Mouse (Mus musculus): ENCODE data around the gene Asap2.

Gene Asap2

DNA sequence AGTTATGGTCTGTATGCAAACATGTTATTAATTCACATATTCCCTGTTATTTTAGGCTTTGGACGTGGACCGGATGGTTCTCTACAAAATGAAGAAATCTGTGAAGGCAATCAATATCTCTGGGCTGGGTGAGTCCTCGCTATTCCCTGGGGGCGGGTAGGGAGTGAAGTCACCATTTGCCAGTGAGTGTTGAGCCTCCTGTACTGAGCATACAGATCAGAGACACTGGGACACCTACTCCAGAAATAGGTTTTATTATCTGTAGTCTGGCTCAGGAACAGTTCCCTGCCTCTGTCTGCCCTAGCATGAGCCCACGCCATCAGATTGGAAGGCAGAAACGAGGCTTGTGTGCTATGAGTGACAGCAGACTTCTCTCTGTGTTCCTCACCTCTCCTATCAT is 177.9 kb downstream of the Asap2 start:
- DNase-seq: no peak

- no peak for DNase-seq
These were observed 181.7 kb downstream of the Asap2 start for GRCm38 (mm10) chr12:21171776-21172490.

- no peak for DNase-seq
These were observed 183.7 kb downstream of the Asap2 start for GRCm38 (mm10) chr12:21173847-21174412.

DNA sequence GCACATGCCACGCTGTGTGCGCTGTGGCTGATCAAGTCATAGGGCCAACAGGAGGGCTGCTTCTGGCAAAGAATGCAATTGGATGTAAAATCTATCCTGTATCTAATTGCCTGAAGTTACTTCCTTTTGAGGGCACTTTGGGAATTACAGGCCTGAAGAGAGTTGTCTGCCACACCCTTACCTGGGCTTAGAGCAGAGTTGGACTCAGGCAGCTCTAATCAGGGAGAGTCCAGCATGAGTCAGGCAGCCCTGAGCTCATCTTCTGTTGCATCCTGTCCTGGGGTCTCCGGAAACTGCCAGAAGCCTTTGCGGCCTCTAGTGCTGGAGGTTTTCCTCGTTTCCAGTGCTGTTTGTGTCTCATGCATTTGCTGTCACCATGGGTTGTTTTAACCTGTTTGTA is 186.1 kb downstream of the Asap2 start:
- no peak for DNase-seq

- DNase-seq: no peak
These were observed 187.0 kb downstream of the Asap2 start for GRCm38 (mm10) chr12:21177123-21177698.

DNA sequence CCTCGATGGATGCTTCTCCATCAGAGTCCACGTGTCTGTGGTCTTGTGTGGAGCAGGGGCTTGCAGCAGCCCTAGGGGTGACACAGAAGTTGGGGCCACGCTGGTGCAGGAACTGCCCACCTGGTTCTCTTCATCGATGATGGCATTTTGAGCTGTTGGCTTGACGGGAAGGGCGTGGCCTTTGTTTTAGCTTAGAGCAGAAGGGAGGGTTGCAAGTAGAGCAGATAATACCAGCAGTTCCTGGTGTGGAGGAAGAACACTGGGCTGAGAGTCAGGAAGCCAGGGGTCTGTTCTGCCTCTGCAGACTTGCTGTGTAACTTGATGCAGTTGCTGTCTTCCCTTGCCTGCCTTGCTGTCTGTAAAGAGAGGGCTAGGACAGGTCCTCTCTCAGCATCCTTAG is 189.8 kb downstream of the Asap2 start:
- no peak for DNase-seq

- no peak for DNase-seq
These were observed 192.5 kb downstream of the Asap2 start for GRCm38 (mm10) chr12:21182786-21183185.

- no peak for DNase-seq
These were observed 193.1 kb downstream of the Asap2 start for GRCm38 (mm10) chr12:21183321-21183720.

DNA sequence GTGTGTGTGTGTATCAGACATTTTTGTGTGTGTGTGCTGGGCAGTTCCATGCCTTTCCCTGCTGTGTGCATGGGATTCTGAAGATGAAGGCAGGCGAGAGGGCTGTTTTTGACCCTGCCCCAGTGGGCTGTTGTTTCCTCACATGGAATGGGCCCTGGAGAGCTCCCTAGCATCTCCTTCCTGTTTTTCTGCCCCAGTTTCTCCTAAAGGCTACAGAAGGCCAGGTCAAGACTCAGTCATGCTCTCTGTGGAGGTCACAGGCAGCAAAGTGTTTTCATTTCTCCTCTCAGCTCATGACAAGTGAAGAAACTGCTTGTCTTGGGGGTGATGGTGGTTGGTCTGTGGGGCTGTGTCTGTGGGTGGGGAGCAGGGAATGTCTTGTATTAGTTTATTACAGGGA is 195.9 kb downstream of the Asap2 start:
- no peak for DNase-seq

GRCm38 (mm10) chr12:21188880-21189279 is 198.6 kb downstream of the Asap2 start:
- DNase-seq: no peak

- no peak for DNase-seq
These were observed 201.3 kb downstream of the Asap2 start for GRCm38 (mm10) chr12:21191546-21191945.

DNA sequence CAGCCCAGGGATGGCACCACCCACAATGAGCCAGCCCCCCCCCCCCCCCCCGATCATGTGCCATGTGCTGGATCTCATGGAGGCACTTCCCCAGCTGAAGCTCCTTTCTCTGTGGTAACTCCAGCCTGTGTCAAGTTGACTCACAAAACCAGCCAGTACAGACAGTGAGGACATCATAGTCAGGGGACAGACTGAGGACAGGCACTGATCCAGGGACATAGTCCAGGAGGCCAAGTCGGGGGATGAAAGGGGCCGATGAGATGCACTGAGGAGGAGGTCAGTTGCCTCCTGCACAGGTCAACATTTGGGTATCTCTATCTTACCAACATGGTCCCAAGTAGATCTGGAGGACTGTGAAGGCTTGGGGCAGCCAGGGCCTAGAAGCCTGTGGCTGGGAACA is 205.2 kb downstream of the Asap2 start:
- no peak for DNase-seq

- no peak for DNase-seq
These were observed 206.2 kb downstream of the Asap2 start for GRCm38 (mm10) chr12:21196420-21196819.

GRCm38 (mm10) chr12:21200613-21201012 is 210.4 kb downstream of the Asap2 start:
- DNase-seq: no peak

DNA sequence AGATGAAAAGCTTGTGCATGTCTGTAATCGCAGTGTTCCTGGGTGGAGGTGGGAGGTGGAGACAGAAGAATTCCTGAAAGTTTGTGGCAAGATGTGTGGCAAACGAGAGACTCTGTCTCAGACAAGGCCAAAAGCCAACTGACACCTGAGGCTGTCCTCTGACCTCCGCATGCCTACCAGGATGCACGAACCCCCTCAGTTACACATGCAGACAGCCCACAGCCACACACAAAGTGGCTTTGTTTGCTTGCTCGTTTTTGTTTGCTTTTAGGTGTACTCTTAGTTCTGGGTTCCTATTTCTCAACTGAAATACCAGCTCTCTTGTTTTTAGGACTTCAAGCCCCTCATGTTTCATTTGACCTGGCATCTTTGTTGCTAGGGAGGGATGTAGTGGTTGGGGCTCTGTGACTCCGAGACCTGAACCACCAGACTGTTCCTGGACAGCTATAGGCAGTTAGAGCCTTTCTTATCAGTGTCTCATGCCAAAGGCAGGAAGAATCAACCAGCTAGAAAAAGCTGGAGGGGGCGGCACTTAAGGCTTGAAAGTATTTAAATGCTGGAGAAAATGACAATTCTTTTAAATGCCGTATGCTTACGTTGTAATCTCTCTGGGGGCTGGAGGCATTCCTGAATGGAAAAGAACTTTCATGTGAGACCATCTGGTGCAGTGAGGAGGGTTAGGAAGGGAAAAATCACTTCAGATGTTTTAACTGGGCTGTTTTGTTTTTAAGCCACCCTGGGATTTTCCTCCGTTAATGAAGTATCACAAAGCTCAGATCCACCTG is 211.4 kb downstream of the Asap2 start:
- no peak for DNase-seq

GRCm38 (mm10) chr12:21204701-21205312 is 214.5 kb downstream of the Asap2 start:
- DNase-seq: peak; percentile 93

DNA sequence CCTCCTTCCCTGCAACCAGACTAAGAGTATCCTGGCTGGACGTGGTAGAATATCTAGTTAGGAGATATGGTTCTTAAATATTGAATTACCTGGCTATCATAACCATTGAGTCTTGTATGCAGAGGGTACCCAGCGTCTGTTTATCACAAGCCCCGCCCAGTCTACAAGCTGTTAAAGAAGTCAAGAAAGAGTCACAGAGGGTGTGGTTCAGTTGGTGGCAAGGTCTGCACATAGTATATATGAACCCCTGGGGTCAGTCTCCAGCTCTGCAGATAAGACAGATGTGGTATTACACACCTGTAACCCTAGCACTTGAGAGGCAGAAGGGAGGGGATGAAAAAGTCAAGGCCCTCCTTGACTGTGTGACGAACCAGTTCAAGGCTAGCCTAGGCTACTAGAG is 215.5 kb downstream of the Asap2 start:
- no peak for DNase-seq

GRCm38 (mm10) chr12:21207422-21207821 is 217.2 kb downstream of the Asap2 start:
- DNase-seq: no peak

DNA sequence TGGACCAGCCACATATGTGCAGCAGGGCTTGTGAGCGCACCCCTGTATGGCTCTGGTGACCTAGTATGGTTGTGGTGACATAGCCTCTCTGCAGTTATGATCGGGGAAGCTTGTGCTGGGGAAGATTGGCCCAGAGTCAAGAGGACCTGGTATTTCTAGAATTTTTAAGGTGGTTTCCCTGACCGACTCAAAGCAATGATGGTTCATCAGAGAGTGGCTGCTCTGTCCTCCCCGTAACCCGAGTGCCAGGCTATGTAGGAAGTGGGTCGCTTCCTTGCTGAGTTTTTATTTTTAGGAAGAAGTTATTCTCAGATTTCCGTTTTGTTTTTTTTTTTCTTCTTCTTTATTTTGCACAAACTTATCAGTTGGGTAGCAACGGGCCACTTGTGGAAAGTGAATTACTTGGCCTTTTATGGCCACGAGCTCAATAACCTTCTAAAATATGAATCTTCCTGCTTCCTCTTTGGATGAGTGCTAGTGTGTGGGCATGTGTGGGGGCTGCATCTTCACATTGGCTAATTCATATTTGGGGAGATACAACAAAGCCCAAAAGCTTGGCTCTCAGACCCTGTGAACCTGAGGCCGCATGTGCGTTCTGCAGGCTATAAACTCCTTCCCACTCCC is 218.0 kb downstream of the Asap2 start:
- DNase-seq: no peak

- no peak for DNase-seq
These were observed 219.0 kb downstream of the Asap2 start for GRCm38 (mm10) chr12:21209273-21209672.

- no peak for DNase-seq
These were observed 222.6 kb downstream of the Asap2 start for GRCm38 (mm10) chr12:21212876-21213275.

- no peak for DNase-seq
These were observed 224.4 kb downstream of the Asap2 start for GRCm38 (mm10) chr12:21214551-21215165.
